Mouse (Mus musculus) thymus, adult 2 months (tissue): ENCODE results near the gene Tfeb.

Source experiments
- CTCF ChIP-seq: fragments of 200-500 bp; IDR thresholded peaks from 2 replicates; pipeline ENCODE4 v1.5.1; 2012; ENCODE audit warnings: mild to moderate bottlenecking, control low read depth, low read length, moderate library complexity, borderline replicate concordance; ENCODE audit not compliant: control insufficient read depth, poor library complexity, insufficient read depth; ENCODE audit errors: extremely low read depth
- POLR2A ChIP-seq: fragments of 200-500 bp; IDR thresholded peaks from 2 replicates; pipeline ENCODE4 v1.6.1; 2012; ENCODE audit warnings: mild to moderate bottlenecking, low read length, control low read depth, moderate library complexity; ENCODE audit not compliant: control insufficient read depth, poor library complexity, insufficient read depth; ENCODE audit errors: extremely low read depth

DNA sequence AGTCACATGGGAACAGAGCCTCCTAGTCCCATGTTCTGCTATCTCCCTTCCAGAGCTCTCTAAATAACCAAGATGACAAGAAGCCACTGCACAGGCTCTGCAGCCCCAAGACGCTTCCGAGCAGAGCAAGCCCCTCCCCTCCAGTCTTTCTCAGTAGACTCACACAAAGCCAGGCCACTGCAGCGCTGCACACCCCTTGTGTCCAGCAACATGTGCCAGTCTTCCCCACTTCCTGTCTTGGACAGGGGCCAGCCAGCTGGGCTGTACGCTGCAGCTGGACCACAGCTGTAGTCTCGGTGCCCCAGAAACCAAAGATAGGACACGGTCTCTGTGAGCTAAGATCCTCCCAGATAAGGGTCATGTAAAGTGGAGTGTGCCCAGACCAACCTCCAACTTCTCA is 101.0 kb downstream of the Tfeb start:
- no peak for TF ChIP-seq POLR2A
- no peak for TF ChIP-seq CTCF
